Mouse (Mus musculus): ENCODE results near the gene Ppp1r1a. TPM values are rescaled to one million over a fixed set of nuclear protein-coding genes. Genes with fewer than 3 reads are reported as not detected.

Ppp1r1a gene
- polyA plus RNA-seq, 1 experiment = 0.07 TPM

GRCm38 (mm10) chr15:103514914-103515313 is 22.9 kb downstream of the Ppp1r1a start:
- Histone ChIP-seq H3K27me3 (ENCODE audit: control insufficient read depth, insufficient read depth, low read length) (no peaks in the 10 kb centered on the region), H3K4me1 (ENCODE audit: control insufficient read depth, insufficient read depth, low read length) (peaks cover 2% of the 10 kb centered on the region; the same call in 1 of the 2 replicates), H3K4me3 (ENCODE audit: control insufficient read depth, low read depth, low read length) (no peak overlapping the region), H3K27ac (ENCODE audit: control insufficient read depth, insufficient read depth, low read depth, low read length) (no peak overlapping the region), H3K36me3 (ENCODE audit: control insufficient read depth, insufficient read depth, low read length) (no peaks in the 10 kb centered on the region)
- no peak for TF ChIP-seq CTCF (IDR thresholded peaks at IDR 0.05; ENCODE audit: control insufficient read depth, insufficient read depth, insufficient replicate concordance, low read depth, low read length)
- no peak for TF ChIP-seq POLR2A (IDR thresholded peaks at IDR 0.05; ENCODE audit: control insufficient read depth, low read depth, low read length)

DNA sequence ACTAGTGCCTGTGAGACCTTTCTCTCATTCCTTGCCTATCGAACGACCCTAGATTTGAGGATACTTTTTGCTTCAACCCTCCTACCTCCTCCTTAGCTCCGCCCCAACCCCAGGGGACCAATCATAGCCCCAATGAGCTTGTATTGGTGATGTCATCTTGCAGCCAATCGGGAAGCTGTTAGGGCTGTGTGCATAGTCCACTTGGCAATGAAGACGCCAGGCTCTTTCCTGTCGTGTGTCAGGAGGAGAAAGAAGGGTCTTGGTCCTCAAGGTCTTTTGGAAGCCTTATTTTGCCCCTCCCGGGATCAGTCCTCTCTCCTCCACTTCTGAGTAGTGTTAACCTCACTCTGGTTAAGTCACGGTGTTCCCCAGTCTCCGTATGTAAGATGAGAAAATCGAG is 23.7 kb downstream of the Ppp1r1a start:
- Histone ChIP-seq H3K4me3 (ENCODE audit: control insufficient read depth, low read depth, low read length) (peak overlapping the region; percentile 36; the same call in 1 of the 2 replicates), H3K4me1 (ENCODE audit: control insufficient read depth, insufficient read depth, low read length) (peaks cover 2% of the 10 kb centered on the region; the same call in 1 of the 2 replicates), H3K36me3 (ENCODE audit: control insufficient read depth, insufficient read depth, low read length) (no peaks in the 10 kb centered on the region), H3K27me3 (ENCODE audit: control insufficient read depth, insufficient read depth, low read length) (no peaks in the 10 kb centered on the region), H3K27ac (ENCODE audit: control insufficient read depth, insufficient read depth, low read depth, low read length) (no peak overlapping the region)
- no peak for TF ChIP-seq CTCF (IDR thresholded peaks at IDR 0.05; ENCODE audit: control insufficient read depth, insufficient read depth, insufficient replicate concordance, low read depth, low read length)
- no peak for TF ChIP-seq POLR2A (IDR thresholded peaks at IDR 0.05; ENCODE audit: control insufficient read depth, low read depth, low read length)

DNA sequence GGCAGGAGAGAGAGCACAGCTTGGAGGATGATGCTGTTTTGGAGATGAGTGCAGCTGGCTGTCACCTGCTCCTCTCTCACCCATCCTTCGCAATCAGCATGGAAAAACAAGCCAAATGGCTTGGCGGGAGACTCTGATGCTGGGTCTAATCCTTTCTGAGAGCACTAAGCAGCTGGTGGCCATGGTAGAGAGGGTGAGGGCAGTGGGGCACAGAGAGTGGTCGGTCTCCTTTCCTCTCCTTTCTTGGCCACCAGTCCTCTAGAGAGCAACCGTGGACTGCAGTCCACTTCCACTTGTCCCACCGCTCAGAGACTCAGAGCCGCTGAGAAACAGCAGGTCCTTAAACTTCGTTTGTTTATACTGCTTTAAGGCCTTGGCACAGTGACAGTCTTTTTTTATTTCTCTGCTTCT is 24.2 kb downstream of the Ppp1r1a start:
- Histone ChIP-seq H3K27me3 (ENCODE audit: control insufficient read depth, insufficient read depth, low read length) (no peaks in the 10 kb centered on the region), H3K4me3 (ENCODE audit: control insufficient read depth, low read depth, low read length) (no peak overlapping the region), H3K36me3 (ENCODE audit: control insufficient read depth, insufficient read depth, low read length) (no peaks in the 10 kb centered on the region), H3K27ac (ENCODE audit: control insufficient read depth, insufficient read depth, low read depth, low read length) (no peak overlapping the region), H3K4me1 (ENCODE audit: control insufficient read depth, insufficient read depth, low read length) (peaks cover 2% of the 10 kb centered on the region; the same call in 1 of the 2 replicates)
- TF ChIP-seq POLR2A (IDR thresholded peaks at IDR 0.05; ENCODE audit: control insufficient read depth, low read depth, low read length) (no peak), CTCF (IDR thresholded peaks at IDR 0.05; ENCODE audit: control insufficient read depth, insufficient read depth, insufficient replicate concordance, low read depth, low read length) (no peak)

DNA sequence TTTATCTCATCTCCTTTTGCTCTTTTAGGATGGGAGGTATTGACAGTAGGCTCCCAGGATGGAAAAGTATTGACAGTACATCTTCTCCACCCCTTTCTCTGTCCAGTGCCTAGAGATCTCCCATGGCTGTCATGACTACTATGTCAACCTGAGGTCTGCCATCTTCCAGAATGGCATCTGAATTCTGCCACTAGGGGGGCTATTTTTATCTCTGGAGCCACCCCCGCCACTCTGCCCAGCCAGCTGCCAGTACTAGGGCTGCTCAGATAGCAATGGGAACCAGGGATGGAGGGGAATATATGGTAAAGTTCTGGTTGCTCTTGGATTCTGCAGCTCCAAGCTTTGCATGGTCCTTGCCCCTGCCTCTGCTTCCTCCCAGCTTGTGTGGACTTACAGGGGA is 26.2 kb downstream of the Ppp1r1a start:
- H3K27me3 ChIP-seq (ENCODE audit: control insufficient read depth, insufficient read depth, low read length) = no peaks in the 10 kb centered on the region
- no peaks in the 10 kb centered on the region for H3K36me3 ChIP-seq (ENCODE audit: control insufficient read depth, insufficient read depth, low read length)
- H3K4me3 ChIP-seq (ENCODE audit: control insufficient read depth, low read depth, low read length) = no peak overlapping the region
- H3K4me1 ChIP-seq (ENCODE audit: control insufficient read depth, insufficient read depth, low read length) = peaks cover 2% of the 10 kb centered on the region; the same call in 1 of the 2 replicates
- no peak for TF ChIP-seq POLR2A (IDR thresholded peaks at IDR 0.05; ENCODE audit: control insufficient read depth, low read depth, low read length)
- TF ChIP-seq CTCF (IDR thresholded peaks at IDR 0.05; ENCODE audit: control insufficient read depth, insufficient read depth, insufficient replicate concordance, low read depth, low read length) = no peak
- no peak overlapping the region for H3K27ac ChIP-seq (ENCODE audit: control insufficient read depth, insufficient read depth, low read depth, low read length)

- H3K27ac ChIP-seq (ENCODE audit: control insufficient read depth, insufficient read depth, low read depth, low read length) = no peak overlapping the region
- no peaks in the 10 kb centered on the region for H3K27me3 ChIP-seq (ENCODE audit: control insufficient read depth, insufficient read depth, low read length)
- H3K4me3 ChIP-seq (ENCODE audit: control insufficient read depth, low read depth, low read length) = no peak overlapping the region
Measured at GRCm38 (mm10) chr15:103509317-103509716, 28.5 kb downstream of the Ppp1r1a start.

DNA sequence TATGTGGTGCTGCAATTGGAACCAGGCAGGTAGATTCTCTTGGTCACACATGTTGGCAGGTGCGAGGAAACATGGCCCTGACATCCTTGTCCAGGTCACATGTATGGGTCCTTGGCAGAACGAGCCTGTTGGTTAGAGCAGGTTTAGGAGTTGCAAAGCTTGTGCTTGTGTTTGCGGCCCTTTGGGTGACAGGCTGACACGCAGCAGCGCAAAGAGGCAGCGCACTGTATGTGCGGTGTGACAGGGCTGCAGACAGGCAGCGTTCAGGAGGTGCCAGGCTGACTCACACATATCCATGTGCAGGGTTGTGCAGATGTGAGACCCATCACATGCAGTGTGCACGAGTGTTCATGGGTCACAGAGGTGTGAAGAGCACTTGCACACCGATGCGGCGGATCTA is 34.1 kb downstream of the Ppp1r1a start:
- Histone ChIP-seq H3K27me3 (ENCODE audit: control insufficient read depth, insufficient read depth, low read length) (no peaks in the 10 kb centered on the region), H3K36me3 (ENCODE audit: control insufficient read depth, insufficient read depth, low read length) (no peaks in the 10 kb centered on the region), H3K4me1 (ENCODE audit: control insufficient read depth, insufficient read depth, low read length) (peaks cover 10% of the 10 kb centered on the region), H3K27ac (ENCODE audit: control insufficient read depth, insufficient read depth, low read depth, low read length) (no peak overlapping the region), H3K4me3 (ENCODE audit: control insufficient read depth, low read depth, low read length) (no peak overlapping the region)
- TF ChIP-seq CTCF (IDR thresholded peaks at IDR 0.05; ENCODE audit: control insufficient read depth, insufficient read depth, insufficient replicate concordance, low read depth, low read length) (no peak), POLR2A (IDR thresholded peaks at IDR 0.05; ENCODE audit: control insufficient read depth, low read depth, low read length) (no peak)

More at GRCm38 (mm10) chr15:103509317-103509716, 28.5 kb downstream of the Ppp1r1a start:
- H3K36me3 ChIP-seq (ENCODE audit: control insufficient read depth, insufficient read depth, low read length) = no peaks in the 10 kb centered on the region
- no peaks in the 10 kb centered on the region; the same call in 1 of the 2 replicates for H3K4me1 ChIP-seq (ENCODE audit: control insufficient read depth, insufficient read depth, low read length)
- no peak for TF ChIP-seq POLR2A (IDR thresholded peaks at IDR 0.05; ENCODE audit: control insufficient read depth, low read depth, low read length)
- TF ChIP-seq CTCF (IDR thresholded peaks at IDR 0.05; ENCODE audit: control insufficient read depth, insufficient read depth, insufficient replicate concordance, low read depth, low read length) = no peak

DNA sequence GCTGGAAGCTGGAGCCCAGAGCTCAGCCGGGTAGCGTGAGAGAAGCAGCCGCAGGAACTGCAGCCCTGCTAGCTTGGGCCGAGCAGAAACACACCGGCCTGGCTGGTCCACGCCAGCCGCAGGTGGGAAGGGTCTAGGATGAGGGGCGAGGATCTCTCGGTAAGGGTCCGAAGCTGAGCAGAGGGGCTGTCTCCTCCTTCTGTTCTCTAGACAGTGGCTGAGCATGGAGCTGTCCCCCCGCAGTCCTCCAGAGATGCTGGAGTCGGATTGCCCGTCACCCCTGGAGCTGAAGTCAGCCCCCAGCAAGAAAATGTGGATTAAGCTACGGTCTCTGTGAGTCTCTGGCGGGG is 34.6 kb downstream of the Ppp1r1a start:
- Histone ChIP-seq H3K36me3 (ENCODE audit: control insufficient read depth, insufficient read depth, low read length) (no peaks in the 10 kb centered on the region), H3K27ac (ENCODE audit: control insufficient read depth, insufficient read depth, low read depth, low read length) (no peak overlapping the region), H3K4me1 (ENCODE audit: control insufficient read depth, insufficient read depth, low read length) (peaks cover 10% of the 10 kb centered on the region), H3K27me3 (ENCODE audit: control insufficient read depth, insufficient read depth, low read length) (no peaks in the 10 kb centered on the region), H3K4me3 (ENCODE audit: control insufficient read depth, low read depth, low read length) (peak overlapping the region; percentile 47)
- no peak for TF ChIP-seq CTCF (IDR thresholded peaks at IDR 0.05; ENCODE audit: control insufficient read depth, insufficient read depth, insufficient replicate concordance, low read depth, low read length)
- no peak for TF ChIP-seq POLR2A (IDR thresholded peaks at IDR 0.05; ENCODE audit: control insufficient read depth, low read depth, low read length)

All from testis, adult 2 months (tissue).